Mouse (Mus musculus) large intestine, adult 2 months (tissue): Measurements from ENCODE around the gene Tfip11. TPM values are rescaled to one million over a fixed set of nuclear protein-coding genes. Genes with fewer than 3 reads are reported as not detected.

Source experiments
- DNase-seq: peaks from one replicate; pipeline ENCODE4 v3.0.0-alpha.2; 2012; ENCODE audit warnings: low read depth, low spot score
- WGBS: fragments of 180-500 bp; shearing (Covaris S2); methylation state at CpG from one replicate; pipeline ENCODE4 v1.1.7; 2018; 5-methylcytosine and 5-hydroxymethylcytosine counted together
- polyA plus RNA-seq: library from polyadenylated mRNA; depleted of rRNA; stranded (reverse); fragments of >200 nt; gene quantifications from 2 replicates; pipeline ENCODE4 v1.2.3, GENCODE M21; 2012

Tfip11 gene
- polyA plus RNA-seq, 1 experiment = 23.7 TPM

DNA sequence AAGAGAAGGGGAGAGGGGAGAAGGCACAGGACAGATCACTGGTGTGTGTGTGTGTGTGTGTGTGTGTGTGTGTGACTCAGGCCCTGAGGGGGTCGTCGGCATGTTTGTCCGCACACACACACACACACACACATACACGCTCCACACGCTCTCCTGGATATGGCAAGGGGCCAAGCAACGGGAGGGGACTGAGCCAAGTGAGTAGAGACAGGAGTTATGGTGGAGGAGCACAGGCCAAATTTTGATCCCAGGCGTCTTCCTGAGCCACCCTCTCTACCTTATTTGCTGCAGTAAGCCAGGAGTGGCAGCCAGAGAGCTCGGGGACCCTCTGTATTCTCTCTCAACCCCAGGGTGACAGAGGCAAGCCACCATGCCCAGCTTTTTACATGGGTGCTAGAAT is 36.9 kb upstream of the Tfip11 start:
- 49% methylated on average over 8 of the region's 8 CpGs for WGBS
- DNase-seq = no peak

DNA sequence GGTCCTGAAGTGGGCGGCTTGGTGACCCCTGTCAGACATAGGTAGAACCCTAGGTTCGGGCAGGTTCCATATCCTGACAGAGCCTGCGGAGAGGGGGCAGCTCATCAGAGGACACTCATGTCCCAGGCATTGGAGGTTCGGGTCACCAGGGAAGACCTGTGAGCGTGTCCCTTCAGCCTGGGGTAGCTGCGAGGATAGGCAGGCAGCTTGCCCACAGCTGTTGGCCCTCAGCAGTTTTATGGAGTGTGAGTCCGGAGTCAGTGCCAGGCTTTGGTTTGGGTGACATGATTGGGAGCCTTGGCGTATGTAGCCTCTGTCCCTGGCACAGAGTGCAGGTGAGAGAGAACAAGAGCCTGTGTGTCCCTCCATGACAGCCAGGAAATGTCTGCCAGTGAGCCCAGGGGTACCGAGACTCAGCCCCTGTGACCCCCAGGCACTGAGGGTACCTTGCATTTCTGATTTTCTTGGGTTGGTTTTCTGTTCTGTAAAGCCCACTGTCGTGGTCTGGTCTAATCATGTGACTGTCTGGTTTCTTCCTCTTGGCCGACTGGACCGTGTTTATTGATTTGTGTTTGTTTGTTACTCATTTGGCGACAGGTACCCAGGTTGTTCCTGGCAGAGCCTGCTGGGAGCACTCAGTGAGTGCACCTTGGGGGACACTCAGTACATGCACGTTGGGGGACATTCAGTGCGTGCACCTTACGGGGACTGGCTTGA is 36.2 kb upstream of the Tfip11 start:
- DNase-seq = no peak
- WGBS = 70% methylated on average over 16 of the region's 16 CpGs

DNA sequence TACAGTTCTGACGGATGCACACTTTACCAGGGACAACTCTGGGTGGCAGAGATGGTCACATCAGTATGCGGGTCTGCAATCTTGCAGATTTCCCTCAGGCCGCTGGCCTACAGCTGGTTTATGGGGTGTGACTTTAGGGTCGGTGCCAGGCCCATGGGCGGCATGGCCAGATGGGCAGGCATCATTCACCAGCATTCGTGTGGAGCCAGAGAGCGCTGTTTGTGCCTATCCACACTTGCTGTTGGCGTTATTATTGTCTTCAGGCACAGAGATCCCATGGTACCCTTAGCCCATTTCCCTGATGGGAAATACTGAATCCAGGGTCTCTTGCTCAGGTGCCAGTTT is 35.6 kb upstream of the Tfip11 start:
- DNase-seq = no peak
- 76% methylated on average over 8 of the region's 8 CpGs for WGBS

DNA sequence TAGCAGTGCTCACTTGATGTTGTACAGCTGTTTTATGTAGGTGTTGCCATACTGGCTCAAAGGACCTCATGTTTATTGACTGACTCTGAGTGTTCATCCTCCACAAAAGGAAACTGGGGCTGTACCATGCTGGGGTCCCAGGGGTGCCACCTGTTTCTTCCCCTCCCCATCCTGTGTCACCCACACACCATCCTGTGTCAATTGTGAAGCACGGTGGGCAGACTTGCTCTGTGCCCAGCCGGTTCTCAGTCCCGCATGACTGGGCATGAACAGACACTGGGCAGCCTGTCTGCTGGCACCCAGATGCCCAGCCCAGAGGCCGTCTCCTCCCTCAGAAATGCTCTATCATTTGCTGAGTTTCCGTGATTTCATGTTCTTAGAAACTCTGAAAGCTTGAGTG is 34.3 kb upstream of the Tfip11 start:
- DNase-seq = no peak
- WGBS = 87% methylated on average over 5 of the region's 5 CpGs

DNA sequence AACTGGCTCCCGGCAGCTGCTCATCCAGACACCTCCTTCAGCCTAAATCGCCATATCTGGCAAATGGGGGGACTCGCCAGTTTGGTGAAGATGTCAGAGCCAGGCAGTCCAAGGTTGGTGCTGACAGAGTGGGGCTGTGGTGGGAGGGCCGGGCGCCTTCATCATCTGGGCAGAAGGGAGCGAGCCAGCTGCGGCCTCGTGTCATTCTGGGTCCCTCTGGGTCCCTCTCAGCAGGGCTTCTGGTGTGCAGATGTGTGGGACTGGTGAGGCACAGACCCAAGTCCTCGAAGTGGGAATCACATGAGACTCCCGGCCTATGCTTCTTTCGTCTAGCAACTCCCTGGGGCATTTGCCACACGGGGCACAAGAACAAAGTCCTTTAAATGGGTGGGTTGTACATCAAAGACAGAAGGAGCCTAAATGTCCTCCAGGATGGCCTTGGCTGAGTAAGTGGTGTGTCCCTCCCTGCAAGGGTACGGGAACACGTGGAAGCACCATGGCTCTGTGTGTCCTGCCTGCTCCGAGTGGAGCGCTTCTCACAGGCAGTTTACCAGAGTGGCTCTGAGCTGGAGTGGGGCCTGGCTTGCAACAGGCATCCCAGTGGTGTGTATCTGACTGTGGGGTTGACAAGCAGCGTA is 33.7 kb upstream of the Tfip11 start:
- WGBS = 86% methylated on average over 17 of the region's 17 CpGs
- DNase-seq = no peak

DNA sequence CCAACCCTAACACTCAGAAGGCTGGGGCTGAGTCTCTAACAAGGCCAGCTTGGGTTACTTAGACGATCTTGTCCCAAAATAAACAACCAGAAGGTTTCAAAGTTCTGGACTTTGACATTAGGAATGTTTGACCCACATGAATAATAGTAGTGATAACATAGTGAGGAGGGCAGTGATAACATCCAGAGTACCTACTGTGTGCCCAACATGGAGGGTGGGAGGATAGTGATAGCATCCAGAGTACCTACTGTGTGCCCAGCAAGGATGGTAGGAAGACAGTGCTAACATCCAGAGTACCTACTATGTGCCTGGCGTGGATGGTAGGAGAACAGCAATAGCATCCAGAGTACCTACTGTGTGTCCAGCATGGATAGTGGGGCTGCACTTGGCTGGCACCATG is 32.4 kb upstream of the Tfip11 start:
- 48% methylated on average over 2 of the region's 2 CpGs for WGBS

DNA sequence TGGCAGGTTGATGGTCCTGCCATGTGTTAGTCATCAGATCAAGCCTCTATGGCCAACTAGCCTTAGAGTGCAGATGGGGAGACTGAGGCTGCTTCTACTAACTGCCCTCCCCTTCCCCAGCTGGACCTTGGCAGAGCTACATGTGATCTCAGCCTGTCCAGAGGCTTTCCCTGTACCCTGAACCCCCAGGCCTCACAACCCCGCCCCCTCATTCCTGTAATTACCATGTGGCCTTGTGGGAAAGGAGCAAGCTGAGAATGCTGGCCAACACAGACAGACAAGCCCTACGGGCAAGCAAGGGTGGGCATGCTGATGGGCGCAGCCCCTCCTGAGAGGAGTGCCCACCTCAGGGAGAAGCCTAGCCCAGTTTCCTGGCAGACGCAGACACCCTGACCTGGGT is 31.5 kb upstream of the Tfip11 start:
- 85% methylated on average over 4 of the region's 4 CpGs for WGBS

More for the DNA sequence above, 32.4 kb upstream of the Tfip11 start:
- no peak for DNase-seq

DNA sequence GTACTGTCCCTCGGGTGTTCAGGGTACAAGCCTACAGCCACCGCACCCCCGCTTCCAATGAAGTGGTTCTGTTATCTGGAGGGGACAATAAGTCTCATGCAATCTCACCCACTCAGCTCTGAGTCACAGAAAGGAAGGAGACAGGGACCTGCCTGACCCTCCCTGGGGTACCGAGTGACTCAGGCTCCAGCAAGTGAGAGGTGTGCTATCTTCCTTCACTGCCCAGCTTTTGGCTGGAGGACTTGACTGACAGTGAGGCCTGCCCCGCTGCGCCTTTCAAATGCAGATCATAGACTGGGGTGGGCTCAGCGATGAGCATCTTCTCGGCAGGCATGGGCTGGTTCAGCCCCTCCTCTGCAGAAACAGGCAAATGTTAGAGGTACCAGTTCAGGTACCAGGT is 31.0 kb upstream of the Tfip11 start:
- no peak for DNase-seq
- WGBS = 77% methylated on average over 8 of the region's 8 CpGs

More for the DNA sequence above, 31.5 kb upstream of the Tfip11 start:
- no peak for DNase-seq

DNA sequence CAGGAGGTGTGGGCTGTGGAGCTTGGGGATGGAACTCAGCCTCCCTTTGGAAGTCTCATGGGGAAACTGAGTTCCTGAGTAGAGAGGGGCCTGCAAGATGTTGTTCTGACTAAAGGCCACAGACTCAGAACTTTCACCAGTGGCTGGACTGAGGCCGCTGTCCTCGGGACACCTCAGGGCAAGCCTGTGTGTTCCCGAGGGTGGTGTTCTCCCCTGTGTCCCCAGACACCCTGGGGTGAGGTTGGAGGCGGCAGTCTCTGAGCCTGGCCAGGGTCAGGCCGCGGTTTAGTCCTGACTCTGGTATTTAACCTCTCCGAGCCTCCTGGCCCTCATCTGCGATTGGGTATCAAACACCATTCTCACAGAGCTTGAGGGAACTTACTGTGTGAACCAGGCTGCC is 30.6 kb upstream of the Tfip11 start:
- DNase-seq = no peak
- 80% methylated on average over 8 of the region's 8 CpGs for WGBS

DNA sequence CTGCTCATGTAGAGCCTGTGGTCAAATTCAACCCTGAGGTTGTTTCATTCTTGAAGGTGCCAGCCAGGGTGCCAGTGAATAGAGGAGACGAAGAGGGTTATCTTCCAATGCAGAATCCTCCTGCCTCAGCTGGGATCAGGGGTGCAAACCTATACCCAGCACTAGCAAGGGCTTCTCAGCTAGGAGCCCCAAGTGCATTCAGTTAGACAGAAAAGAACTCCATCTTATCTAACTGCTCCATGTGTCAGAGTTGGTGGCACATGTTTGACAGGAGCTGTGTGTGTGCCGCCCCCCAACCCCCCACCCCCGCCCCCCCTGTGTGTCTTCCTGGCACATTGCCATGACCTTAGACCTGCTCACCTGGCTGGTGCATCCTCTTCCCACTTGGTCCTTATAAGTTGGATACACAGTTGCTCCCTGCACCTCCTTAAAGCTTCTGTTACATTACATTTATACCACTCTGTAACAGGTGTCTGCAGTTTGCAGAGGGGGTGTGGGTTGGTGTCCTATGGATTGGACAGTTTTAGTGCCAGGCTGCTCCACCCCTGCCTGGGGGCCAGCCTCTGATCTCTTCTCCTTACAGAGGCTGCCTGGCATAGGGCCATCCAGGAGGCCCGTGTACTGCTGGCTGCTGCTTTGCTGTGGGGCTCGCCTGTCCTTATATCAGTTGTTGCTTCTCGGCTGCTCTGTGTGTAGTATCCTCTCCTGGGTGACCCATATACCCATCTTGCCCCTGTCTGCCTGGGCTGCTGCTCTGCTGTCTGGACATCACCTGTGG is 29.6 kb upstream of the Tfip11 start:
- DNase-seq = no peak
- WGBS = 29% methylated on average over 6 of the region's 6 CpGs

DNA sequence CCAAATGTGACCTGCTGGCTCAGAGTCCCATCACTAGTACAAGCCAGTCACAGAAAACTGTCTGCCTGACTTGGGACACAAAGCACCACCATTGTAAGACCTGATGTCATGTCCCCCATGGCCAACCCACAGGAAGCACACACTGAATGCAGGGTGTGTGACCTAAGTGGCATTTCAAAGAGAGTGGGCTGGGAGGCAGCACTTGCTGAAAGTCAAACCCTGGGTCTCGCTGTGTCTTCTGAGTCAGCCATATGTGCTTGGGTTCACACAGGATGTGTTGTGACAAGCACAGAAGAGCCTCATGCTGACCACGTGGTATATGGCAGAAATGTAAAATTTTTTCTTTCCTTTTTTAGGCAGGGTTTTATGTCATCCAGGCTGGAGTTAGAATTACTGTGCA is 28.9 kb upstream of the Tfip11 start:
- 67% methylated on average over 2 of the region's 2 CpGs for WGBS
- DNase-seq = no peak

DNA sequence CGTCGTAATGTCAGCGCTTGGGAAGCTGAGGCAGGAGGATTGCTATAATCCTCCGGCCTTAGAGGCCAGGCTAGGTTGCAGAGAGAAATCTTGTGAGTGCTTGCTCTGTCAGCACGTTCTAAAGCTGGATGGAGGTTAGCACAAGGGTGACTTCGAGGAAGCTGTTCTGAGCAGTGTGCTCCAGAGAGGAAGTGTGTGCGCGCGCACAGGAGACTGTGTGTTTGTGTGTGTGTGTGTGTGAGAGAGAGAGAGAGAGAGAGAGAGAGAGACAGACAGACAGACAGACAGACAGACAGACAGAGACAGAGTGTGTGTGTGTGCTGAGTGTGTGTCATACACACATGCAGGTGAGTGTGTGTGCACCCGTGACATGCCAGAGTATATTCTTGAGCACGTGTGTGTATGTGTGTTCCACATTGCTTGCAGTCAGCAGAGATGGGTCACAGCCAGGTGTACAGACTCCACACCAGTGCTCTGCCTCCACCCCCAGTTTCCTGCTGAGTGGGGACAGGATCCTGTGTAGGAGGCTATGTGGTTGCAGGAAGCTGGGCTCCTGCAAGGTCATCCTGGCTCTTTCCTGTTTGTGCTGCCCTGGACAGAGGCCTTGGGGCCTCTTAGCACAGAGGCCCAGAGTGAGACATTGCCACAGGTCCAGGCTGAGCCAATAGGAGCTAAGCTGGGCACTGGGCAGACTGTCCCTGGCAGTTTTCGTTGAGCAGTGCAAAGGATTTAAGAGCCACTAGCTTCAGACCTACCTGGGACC is 27.8 kb upstream of the Tfip11 start:
- WGBS = 83% methylated on average over 12 of the region's 12 CpGs
- DNase-seq = no peak

DNA sequence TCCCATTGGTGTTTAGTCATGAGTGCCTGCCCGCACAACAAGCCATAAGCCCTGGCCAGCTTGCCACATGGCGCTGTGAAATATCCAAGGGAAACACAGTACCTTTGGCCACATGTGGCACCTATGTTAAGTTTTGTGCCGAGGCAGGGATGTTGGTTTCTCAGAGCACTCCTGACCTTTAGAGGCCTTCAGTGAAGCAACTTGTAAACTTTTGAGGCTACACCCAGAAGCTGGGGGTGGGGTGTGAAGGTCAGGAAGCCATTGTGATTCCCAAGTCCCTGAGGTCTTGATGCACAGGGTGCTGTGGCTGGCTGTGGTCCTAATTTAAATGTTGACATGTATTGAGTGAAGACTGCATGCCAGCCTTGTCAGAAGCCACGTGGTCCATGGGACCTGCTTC is 26.8 kb upstream of the Tfip11 start:
- WGBS = 83% methylated on average over 4 of the region's 4 CpGs
- no peak for DNase-seq

DNA sequence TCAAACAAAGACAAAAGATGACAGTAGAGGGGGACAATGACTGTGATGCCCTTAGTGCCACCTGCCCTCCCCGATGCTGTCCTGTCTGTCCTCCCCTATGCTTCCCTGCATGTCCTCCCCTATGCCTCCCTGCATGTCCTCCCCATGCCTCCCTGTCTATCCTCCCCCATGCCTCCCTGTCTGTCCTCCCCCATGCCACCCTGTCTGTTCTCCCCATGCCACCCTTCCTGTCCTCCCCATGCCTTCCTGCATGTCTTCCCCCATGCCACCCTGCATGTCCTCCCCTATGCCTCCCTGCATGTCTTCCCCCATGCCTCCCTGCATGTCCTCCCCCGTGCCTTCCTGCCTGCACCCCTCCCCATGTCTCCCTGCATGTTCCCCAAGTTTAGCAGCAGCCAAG is 26.0 kb upstream of the Tfip11 start:
- no peak for DNase-seq
- WGBS = 89% methylated on average over 2 of the region's 2 CpGs

DNA sequence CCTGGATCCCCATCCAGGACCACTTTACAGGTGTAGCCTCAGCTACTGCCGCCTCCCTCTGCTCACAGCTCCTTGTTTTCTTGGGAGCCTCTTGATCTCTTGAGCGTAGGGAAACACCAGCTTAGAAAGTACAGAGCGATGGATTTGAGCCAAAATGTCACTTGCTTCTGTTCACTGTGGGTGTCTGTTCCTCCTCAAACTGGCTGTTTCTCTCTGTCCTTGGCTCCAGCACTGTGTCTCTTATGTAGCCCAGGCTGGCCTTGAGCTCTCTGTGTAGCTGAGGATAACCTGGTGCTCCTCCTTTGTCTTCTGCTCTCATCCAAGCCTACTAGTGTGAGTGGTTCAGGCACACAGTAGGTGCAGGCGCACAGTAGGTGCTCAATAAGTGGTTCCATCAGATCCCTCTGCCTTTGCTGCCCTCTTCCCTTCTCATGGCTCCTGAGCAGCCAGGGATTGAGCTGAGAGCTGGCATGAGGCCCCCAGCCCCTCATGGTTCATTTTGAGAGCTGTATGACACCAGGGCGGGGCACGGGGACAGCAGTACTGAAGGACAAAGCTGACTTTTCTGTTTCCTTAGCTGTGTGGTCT is 25.3 kb upstream of the Tfip11 start:
- WGBS = 80% methylated on average over 6 of the region's 6 CpGs
- no peak for DNase-seq

DNA sequence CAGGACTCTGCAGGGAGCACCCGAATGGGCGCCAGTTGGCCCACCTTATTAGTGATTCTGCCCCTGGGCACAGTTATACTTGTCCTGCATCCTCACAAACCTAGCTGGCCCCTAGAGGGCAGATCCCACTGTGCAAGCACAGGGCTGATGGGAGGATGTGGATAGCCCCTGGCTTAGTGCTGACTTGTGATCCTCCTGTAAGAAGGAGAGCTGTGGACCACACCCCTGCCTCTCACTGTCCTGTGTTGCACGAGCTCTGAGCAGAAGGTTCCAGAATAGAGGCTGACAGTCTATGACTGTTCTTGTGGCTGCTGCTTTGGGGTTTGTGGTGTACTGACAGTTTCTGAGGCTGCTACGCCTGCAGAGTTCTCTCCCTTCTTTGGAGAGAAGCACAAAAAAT is 24.5 kb upstream of the Tfip11 start:
- no peak for DNase-seq
- WGBS = 79% methylated on average over 4 of the region's 4 CpGs

DNA sequence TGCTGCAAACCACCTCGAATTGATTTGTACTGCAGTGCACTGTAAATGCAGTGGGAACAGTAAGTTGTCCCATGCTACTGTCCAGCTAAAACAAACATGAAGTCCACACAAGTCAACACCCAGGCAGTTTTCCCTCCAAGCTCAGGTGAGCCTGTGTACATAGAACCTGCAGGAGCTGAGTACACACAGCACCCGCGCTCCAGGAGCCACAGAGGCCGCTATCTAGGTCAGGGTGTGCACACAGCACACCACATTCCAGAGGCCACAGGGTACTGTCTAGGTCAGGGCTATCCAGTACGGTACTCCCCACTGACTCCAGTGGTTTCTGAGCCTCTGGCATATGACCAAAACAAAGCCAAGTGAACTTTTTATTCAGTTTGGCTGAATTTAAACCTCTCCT is 23.8 kb upstream of the Tfip11 start:
- 37% methylated on average over 5 of the region's 5 CpGs for WGBS
- DNase-seq = no peak

DNA sequence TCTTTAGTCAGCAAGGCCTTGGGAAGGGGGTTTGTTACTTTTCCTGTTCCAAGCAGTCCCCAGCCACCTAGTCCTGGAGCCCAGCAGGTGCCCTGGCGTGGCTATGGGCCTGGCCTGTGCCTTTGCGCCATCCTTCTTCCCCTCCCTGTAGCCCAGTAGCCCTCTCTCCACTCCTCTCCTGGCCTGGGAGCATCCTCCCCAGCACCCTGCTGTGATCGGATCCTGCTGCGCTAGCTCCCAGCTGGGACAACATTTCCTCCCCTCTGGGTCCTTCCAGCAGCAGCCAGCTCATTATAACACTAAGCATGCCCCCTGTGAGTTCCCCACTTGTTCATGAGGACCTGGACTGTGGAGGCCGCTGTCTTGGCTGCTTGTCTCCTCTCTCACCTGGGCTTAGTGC is 20.3 kb upstream of the Tfip11 start:
- no peak for DNase-seq
- WGBS = 92% methylated on average over 5 of the region's 5 CpGs

DNA sequence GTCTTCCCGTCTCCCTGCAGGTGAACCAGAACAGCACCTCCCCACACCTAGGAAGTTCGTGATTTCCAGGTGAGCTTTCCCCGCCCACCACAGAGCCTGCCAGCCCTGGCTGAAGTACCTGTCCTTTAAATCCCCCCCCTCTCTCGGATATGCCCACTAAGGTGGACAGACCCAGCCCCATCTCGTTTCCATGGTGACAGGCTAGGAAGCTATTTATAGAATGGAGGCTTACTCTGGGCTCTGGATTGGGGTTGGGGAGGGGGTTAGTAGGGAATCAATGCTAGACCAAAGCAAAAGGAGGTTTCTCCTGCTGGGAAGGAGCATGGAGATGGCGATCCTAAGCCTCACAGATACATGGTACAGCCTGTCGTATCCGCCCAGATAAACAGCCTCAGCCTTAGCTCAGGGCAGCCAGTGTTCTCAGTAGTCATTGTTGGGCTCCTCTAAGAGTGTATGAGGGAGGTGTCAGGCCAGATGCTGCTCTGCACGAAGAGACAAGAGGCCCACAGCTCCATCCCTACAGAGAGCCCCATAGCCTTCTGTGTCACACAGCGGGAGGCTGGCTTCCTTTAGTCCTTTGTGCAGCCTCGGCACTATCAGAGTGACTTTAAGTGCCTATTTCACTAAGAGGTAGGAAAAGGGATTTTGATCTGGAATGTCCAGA is 12.8 kb upstream of the Tfip11 start:
- no peak for DNase-seq
- 83% methylated on average over 11 of the region's 11 CpGs for WGBS
